Mouse (Mus musculus) C2C12 (cell line): ENCODE data around the gene Tsr1.

Experiments used
- CEBPB ChIP-seq: IDR thresholded peaks from one replicate; pipeline ENCODE4 v1.6.1; 2011; ENCODE audit warnings: low read depth, mild to moderate bottlenecking, control low read depth, moderate library complexity
- CTCF ChIP-seq: IDR thresholded peaks from one replicate; pipeline ENCODE4 v1.5.1; 2011; ENCODE audit not compliant: control insufficient read depth, insufficient read depth, insufficient read length
- FOSL1 ChIP-seq: IDR thresholded peaks from one replicate; pipeline ENCODE4 v1.8.0; 2011; ENCODE audit warnings: mild to moderate bottlenecking, low read length; ENCODE audit not compliant: poor library complexity, insufficient read depth, severe bottlenecking
- MYOD1 ChIP-seq: IDR thresholded peaks from one replicate; pipeline ENCODE4 v1.6.1; 2011; ENCODE audit warnings: low read depth; ENCODE audit not compliant: control insufficient read depth, insufficient read length

DNA sequence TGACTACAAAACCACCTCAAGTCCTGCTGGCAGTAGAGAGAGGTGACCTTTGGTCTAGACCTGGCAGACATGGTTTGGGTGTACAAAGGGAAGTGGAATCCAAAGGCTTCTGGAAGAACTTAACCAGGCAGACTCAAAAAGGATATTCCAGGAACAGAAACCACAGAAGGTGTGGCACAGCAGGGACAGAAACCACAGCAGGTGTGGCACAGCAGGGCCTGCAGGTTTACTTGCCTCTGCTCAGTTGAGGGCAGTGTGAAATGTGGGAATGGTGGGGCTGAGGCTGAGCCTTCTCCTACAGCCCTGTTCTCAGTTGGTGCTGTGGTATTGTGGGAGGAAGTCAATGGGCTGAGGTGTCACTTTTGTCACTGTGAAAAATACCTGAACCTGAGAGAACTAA, 57.0 kb downstream of the Tsr1 start:
- TF ChIP-seq CTCF: no peak
- no peak for TF ChIP-seq MYOD1
- no peak for TF ChIP-seq FOSL1
- no peak for TF ChIP-seq CEBPB
